Mouse (Mus musculus): ENCODE measurements around the gene Syt16.

DNA sequence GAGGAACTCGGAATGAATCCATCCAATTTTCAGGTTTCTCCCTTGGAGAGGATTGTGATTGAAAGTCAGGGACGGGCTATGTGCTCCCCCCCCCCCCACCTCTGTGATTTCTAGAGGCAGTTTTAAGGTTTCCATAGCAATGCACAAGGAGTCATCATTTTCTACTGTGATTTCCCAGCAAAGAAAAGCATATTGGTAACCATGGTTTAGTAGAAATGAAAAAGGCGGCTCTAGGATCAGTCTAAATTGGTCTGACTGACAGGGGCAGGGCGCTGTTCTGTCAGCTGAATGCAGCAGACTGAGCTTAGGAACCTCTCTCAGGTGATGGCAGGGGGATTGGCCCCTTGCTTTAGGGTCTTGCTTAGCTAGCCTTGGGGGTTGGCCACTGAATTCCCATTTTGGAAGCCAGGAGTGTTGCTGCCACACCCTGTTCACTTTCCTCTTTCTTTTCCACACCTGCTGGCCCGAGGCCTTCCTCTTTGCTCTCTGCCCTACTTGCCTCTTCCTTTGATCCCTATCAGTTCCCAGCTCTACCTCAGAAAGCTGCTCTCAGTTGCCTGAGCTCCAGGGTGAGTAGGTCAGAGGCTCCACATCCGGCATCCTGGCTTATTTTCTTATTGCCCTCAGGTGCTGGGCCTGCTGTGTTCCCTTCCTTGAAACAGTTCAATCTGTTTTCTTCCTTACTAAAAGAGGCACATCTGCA, 108.5 kb downstream of the Syt16 start:
- TF ChIP-seq CTCF (IDR thresholded peaks at IDR 0.05) (no peak), EP300 (IDR thresholded peaks at IDR 0.05) (no peak)

Data from lung, postnatal 0 days (tissue).